Mouse (Mus musculus) hindbrain, embryonic 12.5 days (tissue): ENCODE results near the gene Slc52a3. TPM values are rescaled to one million over a fixed set of nuclear protein-coding genes. Genes with fewer than 3 reads are reported as not detected.

ENCODE experiments used
- ATAC-seq: fragments of 200-750 bp; cut with Nextera tagmentation; 2 replicates; pipeline ENCODE4 v1.8.0; 2017; ENCODE audit warnings: moderate TSS enrichment; ENCODE audit not compliant: low FRiP score
- H3K27ac ChIP-seq: fragments of 300-500 bp; sonication (generic); 2 replicates; pipeline ENCODE4 v1.5.1; 2016; ENCODE audit warnings: mild to moderate bottlenecking
- H3K27me3 ChIP-seq: fragments of 300-500 bp; sonication (generic); 2 replicates; pipeline ENCODE4 v1.6.1; 2016; ENCODE audit warnings: mild to moderate bottlenecking
- H3K36me3 ChIP-seq: fragments of 300-500 bp; sonication (generic); 2 replicates; pipeline ENCODE4 v1.6.1; 2016; ENCODE audit warnings: mild to moderate bottlenecking
- H3K4me1 ChIP-seq: fragments of 300-500 bp; sonication (generic); 2 replicates; pipeline ENCODE4 v1.6.1; 2016
- H3K4me2 ChIP-seq: fragments of 300-500 bp; sonication (generic); replicated peaks from 2 replicates; pipeline ENCODE4 v1.6.1; 2016; ENCODE audit warnings: mild to moderate bottlenecking
- H3K4me3 ChIP-seq: fragments of 300-500 bp; sonication (generic); 2 replicates; pipeline ENCODE4 v1.5.1; 2016; ENCODE audit warnings: mild to moderate bottlenecking
- H3K9ac ChIP-seq: fragments of 300-500 bp; sonication (generic); 2 replicates; pipeline ENCODE4 v1.6.1; 2016; ENCODE audit warnings: mild to moderate bottlenecking, moderate library complexity
- H3K9me3 ChIP-seq: fragments of 300-500 bp; sonication (generic); replicated peaks from 2 replicates; pipeline ENCODE4 v1.6.1; 2016; ENCODE audit warnings: mild to moderate bottlenecking
- WGBS: fragments of 180-500 bp; shearing (Covaris S2); methylation state at CpG from one replicate; pipeline ENCODE4 v1.1.7; 2016; 5-methylcytosine and 5-hydroxymethylcytosine counted together
- polyA plus RNA-seq: library from polyadenylated mRNA; unstranded; fragments of >200 nt; fragmentation: Nextera tagmentation; extraction: Ambion mirVana; gene quantifications from 2 replicates; pipeline ENCODE4 v1.2.1, GENCODE M21; 2016

Gene Slc52a3
- polyA plus RNA-seq, 1 experiment from 2014 or later = 1.5 TPM

DNA sequence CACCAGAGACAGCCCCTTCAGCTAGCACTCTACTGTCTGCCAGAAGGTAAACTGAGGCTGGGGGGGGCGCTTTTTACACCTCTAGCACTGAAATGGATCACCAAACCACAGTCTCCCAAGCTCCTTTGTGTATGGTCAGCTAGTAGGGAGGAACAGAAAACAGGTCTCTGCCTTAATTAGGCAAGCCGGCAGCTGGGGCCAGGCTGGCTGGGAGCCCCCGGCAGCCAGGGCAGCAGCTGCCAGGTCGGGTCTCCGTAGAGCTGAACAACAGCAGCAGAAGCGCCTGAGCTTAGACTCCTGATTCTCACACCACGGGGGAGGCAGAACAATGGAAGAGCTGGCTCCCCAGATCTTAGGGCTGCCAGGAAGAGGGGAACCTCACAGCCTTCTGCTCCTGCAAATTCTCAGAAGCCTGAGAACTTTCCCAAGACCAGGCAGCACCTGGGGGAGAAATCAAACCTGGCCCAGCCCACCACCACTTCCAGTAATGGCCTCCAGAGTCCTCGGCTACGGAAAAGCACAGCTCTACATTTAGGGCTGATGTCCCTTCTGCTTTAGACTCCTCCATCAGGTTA, 29.0 kb upstream of the Slc52a3 start:
- H3K4me3 ChIP-seq = peak overlapping the region; percentile 5; the same call in 1 of the 2 replicates
- H3K36me3 ChIP-seq = 0 out of 2 replicates have a peak, but pooled peaks cover 6% of the 10 kb centered on the region
- no peak overlapping the region; the same call in 1 of the 2 replicates for H3K9ac ChIP-seq
- H3K27me3 ChIP-seq = no peaks in the 10 kb centered on the region
- ATAC-seq = peak; percentile 30
- peak overlapping the region; percentile 82 for H3K27ac ChIP-seq
- H3K4me1 ChIP-seq = peaks cover 80% of the 10 kb centered on the region
- peak overlapping the region; percentile 68 for H3K4me2 ChIP-seq
- 16% methylated on average over 9 of the region's 9 CpGs for WGBS
- no peaks in the 10 kb centered on the region for H3K9me3 ChIP-seq

- Histone ChIP-seq H3K9me3 (no peaks in the 10 kb centered on the region), H3K36me3 (0 out of 2 replicates have a peak, but pooled peaks cover 6% of the 10 kb centered on the region), H3K4me2 (peak overlapping the region; percentile 68), H3K27me3 (peaks cover 2% of the 10 kb centered on the region), H3K27ac (peak overlapping the region; percentile 82), H3K4me1 (peaks cover 80% of the 10 kb centered on the region), H3K9ac (no peak overlapping the region; the same call in 1 of the 2 replicates), H3K4me3 (peak overlapping the region; percentile 5; the same call in 1 of the 2 replicates)
- 69% methylated on average over 2 of the region's 2 CpGs for WGBS
- ATAC-seq = 0 out of 2 replicates have a peak, but pooled peaks have one; percentile 3
Observed at GRCm38 (mm10) chr2:151967792-151968191, 28.5 kb upstream of the Slc52a3 start.

DNA sequence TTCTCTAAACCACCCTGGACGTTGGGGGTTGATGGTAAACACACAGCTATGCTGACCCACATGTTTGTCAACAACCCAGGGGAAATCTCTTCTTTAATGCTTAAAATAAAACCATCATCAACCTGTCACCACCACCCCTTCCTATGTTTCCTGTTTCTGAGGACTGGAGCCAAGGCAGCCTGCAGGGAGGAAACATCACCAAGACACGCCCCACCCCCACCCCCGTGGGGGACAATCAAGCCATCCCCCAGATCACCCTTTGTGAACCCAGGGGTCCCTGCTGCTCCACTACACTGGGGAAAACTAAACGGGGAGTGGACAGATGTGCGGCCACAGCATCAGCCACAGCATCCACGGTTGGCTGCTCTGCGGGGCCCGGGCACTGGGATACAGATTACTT, 27.9 kb upstream of the Slc52a3 start:
- H3K27ac ChIP-seq = peak overlapping the region; percentile 82
- H3K27me3 ChIP-seq = peaks cover 4% of the 10 kb centered on the region
- H3K4me2 ChIP-seq = peak overlapping the region; percentile 68
- H3K9ac ChIP-seq = no peak overlapping the region
- WGBS = 74% methylated on average over 8 of the region's 8 CpGs
- 0 out of 2 replicates have a peak, but pooled peaks cover 6% of the 10 kb centered on the region for H3K36me3 ChIP-seq
- H3K4me1 ChIP-seq = peaks cover 82% of the 10 kb centered on the region
- ATAC-seq = no peak
- no peaks in the 10 kb centered on the region for H3K9me3 ChIP-seq
- H3K4me3 ChIP-seq = peak overlapping the region; percentile 49

GRCm38 (mm10) chr2:151968986-151969385, 27.3 kb upstream of the Slc52a3 start:
- Histone ChIP-seq H3K4me1 (peaks cover 84% of the 10 kb centered on the region), H3K27ac (peak overlapping the region; percentile 82; the same call in 1 of the 2 replicates)
- ATAC-seq = no peak

GRCm38 (mm10) chr2:151969396-151969795, 26.9 kb upstream of the Slc52a3 start:
- H3K9me3 ChIP-seq = no peaks in the 10 kb centered on the region
- H3K27me3 ChIP-seq = peaks cover 4% of the 10 kb centered on the region
- peak overlapping the region; percentile 49 for H3K4me3 ChIP-seq
- ATAC-seq = no peak
- peak overlapping the region; percentile 73; the same call in 1 of the 2 replicates for H3K9ac ChIP-seq
- peak overlapping the region; percentile 94; the same call in 1 of the 2 replicates for H3K27ac ChIP-seq
- H3K4me1 ChIP-seq = peaks cover 83% of the 10 kb centered on the region
- H3K4me2 ChIP-seq = peak overlapping the region; percentile 68
- WGBS = 90% methylated on average over 6 of the region's 6 CpGs
- H3K36me3 ChIP-seq = 0 out of 2 replicates have a peak, but pooled peaks cover 6% of the 10 kb centered on the region

More at GRCm38 (mm10) chr2:151968986-151969385, 27.3 kb upstream of the Slc52a3 start:
- Histone ChIP-seq H3K4me2 (peak overlapping the region; percentile 68), H3K4me3 (peak overlapping the region; percentile 49), H3K9me3 (no peaks in the 10 kb centered on the region), H3K27me3 (peaks cover 4% of the 10 kb centered on the region), H3K36me3 (0 out of 2 replicates have a peak, but pooled peaks cover 6% of the 10 kb centered on the region), H3K9ac (peak overlapping the region; percentile 73; the same call in 1 of the 2 replicates)
- 86% methylated on average over 7 of the region's 7 CpGs for WGBS

DNA sequence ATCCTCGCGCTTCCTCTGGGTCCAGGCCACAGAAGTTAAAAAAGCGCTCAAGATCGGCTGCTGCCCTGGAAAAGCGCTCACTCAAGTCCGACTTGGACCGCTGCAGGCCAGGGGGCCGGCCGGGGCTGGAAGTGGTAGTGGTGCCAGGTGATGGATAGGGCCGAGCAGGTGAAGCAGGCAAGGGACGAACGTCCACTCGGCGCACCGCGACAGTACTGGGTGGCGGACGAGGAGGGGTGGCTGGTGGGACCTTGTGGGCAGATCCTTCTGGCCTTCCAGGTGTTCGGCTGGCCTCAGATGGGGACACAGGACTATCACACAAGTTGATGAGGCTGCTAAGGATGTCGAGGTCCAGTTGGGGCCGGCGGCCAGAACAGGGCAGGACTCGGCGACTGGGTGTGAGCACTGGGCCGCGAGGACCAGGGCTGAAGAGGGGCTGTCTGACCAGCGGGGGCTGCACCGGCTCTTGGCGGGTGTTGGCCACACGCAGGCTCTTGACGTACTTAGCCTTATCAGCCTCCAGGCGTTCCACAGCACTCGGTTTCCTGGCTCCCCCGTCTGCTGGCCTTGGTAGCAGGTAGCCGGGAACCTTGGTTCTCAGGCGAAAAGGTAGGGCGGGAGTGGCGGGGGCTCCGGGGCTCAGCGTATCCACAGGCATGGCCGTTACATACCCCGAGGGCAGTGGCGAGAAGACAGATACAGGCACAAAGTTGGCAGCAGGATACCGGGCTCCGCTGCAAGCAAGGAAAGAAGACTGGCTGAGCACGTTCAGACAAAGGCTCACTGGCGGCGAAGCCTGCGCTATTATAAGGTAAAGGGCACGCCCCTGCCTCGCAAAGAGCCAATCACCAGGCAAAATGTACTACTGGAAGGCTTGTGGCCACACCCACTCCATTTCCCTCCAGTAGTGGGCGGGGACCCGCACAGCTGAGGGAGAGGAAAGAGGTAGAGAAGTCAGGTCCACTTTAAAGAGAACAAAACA, 25.8 kb upstream of the Slc52a3 start:
- H3K4me1 ChIP-seq = peaks cover 79% of the 10 kb centered on the region

GRCm38 (mm10) chr2:151971748-151972147, 24.6 kb upstream of the Slc52a3 start:
- H3K9ac ChIP-seq = no peak overlapping the region
- 0 out of 2 replicates have a peak overlapping the region, but pooled peaks have one; percentile 7 for H3K4me2 ChIP-seq
- H3K4me3 ChIP-seq = no peak overlapping the region
- no peaks in the 10 kb centered on the region for H3K9me3 ChIP-seq
- no peak for ATAC-seq
- H3K27ac ChIP-seq = peak overlapping the region; percentile 1; the same call in 1 of the 2 replicates
- 82% methylated on average over 5 of the region's 5 CpGs for WGBS
- peaks cover 4% of the 10 kb centered on the region for H3K27me3 ChIP-seq
- 0 out of 2 replicates have a peak, but pooled peaks cover 6% of the 10 kb centered on the region for H3K36me3 ChIP-seq
- peaks cover 72% of the 10 kb centered on the region for H3K4me1 ChIP-seq

More for the DNA sequence above, 25.8 kb upstream of the Slc52a3 start:
- H3K9me3 ChIP-seq = no peaks in the 10 kb centered on the region
- peak overlapping the region; percentile 73 for H3K9ac ChIP-seq
- ATAC-seq = peak; percentile 86
- H3K4me3 ChIP-seq = peak overlapping the region; percentile 49
- peak overlapping the region; percentile 68 for H3K4me2 ChIP-seq
- H3K27ac ChIP-seq = peak overlapping the region; percentile 94
- 49% methylated on average over 53 of the region's 53 CpGs for WGBS
- H3K27me3 ChIP-seq = peaks cover 4% of the 10 kb centered on the region
- H3K36me3 ChIP-seq = 0 out of 2 replicates have a peak, but pooled peaks cover 6% of the 10 kb centered on the region

DNA sequence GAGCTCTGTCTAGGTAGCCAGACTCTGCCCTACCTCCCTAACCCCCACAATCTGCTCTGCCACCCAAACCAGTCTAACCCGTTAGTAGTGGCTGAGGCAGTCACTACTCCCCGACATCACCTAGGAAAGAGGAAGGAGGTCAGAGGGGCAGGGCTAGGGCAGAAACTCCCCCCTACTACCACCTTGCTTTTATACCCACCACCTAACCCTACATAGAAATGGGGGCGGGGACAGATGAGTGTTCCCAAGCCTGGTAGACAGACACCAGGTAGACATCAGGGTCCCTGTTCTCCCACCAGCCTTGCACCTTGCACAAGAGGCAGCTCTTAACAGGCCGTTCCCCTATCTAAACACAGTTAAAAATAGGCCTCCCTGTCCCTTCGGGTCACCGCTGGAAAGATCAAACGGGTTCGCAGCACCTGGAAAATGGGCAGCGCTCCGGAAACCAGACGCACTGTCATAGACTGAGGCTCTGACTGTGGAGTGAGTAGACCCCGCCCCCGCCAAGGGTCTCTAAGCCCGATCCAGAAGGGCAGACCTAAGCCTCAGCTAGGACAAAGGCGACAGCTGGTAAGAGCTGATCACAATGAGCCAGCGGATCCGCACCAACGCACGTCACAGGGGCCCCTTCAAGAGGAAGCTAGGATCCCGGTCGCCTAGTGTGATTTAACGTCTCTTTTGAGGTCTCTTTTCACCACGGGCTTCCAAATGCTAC, 23.3 kb upstream of the Slc52a3 start:
- no peaks in the 10 kb centered on the region for H3K9me3 ChIP-seq
- H3K4me2 ChIP-seq = peak overlapping the region; percentile 53
- peak; percentile 53 for ATAC-seq
- 0 out of 2 replicates have a peak, but pooled peaks cover 6% of the 10 kb centered on the region for H3K36me3 ChIP-seq
- peaks cover 4% of the 10 kb centered on the region for H3K27me3 ChIP-seq
- H3K27ac ChIP-seq = peak overlapping the region; percentile 79
- H3K9ac ChIP-seq = peak overlapping the region; percentile 55
- peak overlapping the region; percentile 28 for H3K4me3 ChIP-seq
- peaks cover 69% of the 10 kb centered on the region for H3K4me1 ChIP-seq
- 16% methylated on average over 23 of the region's 23 CpGs for whole genome bisulfite sequencing

DNA sequence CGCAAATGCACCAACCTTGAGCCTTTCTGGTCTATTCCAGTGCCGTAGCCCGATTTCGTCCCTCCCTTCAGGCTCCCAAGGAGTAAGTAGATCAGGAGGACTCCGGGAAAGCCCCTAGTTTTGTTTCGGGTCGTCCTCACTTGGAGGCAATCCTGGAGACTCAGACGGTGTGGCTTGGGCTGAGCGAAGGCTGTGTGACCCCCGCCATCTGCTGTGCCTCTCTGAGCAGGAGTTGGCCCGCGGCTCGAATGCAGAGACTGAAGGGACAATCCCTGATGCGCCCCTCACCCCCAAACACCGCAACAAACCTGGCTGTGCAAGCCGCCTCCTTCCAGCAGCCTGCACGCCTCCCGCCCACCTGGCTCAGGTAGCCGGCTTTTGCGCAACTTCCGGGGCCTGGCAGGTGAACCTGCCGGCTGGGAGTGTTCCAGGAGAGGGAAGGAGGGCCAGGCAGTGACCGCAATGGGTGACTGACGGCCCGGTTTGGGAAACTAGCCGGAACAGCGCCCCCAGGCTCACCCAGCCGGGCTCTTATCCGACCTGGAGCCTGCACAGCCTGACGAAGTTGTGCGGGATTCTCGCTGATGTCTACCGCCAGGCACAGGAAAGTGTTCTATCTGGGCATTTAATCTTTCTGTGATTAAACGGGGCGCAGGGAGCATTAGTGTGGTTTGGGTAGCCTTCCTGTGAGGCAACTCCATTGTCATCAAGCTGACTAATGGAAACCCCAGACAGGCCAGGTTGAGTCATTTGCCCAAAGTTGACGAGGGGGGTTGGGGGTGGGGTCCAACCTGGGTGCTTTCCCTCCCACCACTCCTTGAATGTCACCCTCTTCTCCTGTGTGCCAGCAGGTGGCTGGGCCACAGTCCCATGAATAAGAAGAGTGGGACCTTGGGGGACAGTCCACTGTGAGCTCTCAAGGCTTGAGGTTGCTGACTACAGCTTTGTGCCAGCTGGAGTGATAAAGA, 22.4 kb upstream of the Slc52a3 start:
- Histone ChIP-seq H3K4me2 (peak overlapping the region; percentile 53), H3K27me3 (peaks cover 4% of the 10 kb centered on the region), H3K4me3 (peak overlapping the region; percentile 28), H3K36me3 (0 out of 2 replicates have a peak, but pooled peaks cover 6% of the 10 kb centered on the region), H3K27ac (peak overlapping the region; percentile 79), H3K9ac (peak overlapping the region; percentile 55), H3K9me3 (no peaks in the 10 kb centered on the region), H3K4me1 (peaks cover 69% of the 10 kb centered on the region)
- WGBS = 7% methylated on average over 36 of the region's 36 CpGs
- ATAC-seq = no peak

DNA sequence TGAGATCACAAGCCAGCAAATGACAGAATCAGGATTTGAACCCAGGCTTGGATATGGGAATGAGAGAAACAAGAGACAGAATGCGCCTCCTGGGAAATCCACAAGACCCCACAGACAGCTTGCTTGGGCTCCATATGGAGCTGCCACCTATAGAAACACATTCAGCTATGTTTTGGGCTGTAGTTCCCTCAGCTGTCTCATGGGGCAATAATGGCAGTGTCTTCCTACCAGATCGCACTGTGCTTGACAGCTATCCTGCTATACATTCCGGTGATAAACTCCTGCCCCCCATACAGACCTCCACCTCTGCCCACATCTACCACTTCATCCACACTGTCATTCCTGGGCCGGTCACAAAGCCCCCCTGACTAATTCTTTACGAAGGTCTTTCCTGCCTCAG, 21.0 kb upstream of the Slc52a3 start:
- Histone ChIP-seq H3K27me3 (peaks cover 4% of the 10 kb centered on the region), H3K27ac (no peak overlapping the region), H3K4me2 (no peak overlapping the region), H3K36me3 (no peaks in the 10 kb centered on the region), H3K4me3 (no peak overlapping the region), H3K4me1 (peaks cover 66% of the 10 kb centered on the region), H3K9me3 (no peaks in the 10 kb centered on the region), H3K9ac (no peak overlapping the region)
- WGBS = 88% methylated on average over 5 of the region's 5 CpGs
- no peak for ATAC-seq
